Mouse (Mus musculus): ENCODE results near the gene Syn3.

DNA sequence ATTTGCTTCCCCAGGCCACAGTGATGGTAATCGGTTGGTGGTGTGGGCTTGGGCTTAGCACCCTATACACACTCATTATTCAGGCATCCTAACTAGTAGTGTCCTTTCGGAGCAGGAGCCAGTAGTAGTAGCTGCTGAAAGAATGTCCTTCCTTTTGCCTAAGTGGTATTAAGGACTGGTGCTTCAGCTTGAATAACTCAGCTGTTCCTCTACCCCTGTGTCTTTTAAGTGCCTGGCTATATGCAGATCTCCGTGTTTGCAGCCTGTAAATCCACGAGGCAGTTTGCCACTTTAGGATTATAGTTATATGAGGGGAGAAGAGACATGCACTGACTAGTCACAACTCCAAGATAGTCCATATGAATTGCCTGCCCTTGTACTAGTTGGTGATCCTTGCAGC, 159.6 kb downstream of the Syn3 start:
- TF ChIP-seq CTCF (conservative IDR thresholded peaks at IDR 0.05; ENCODE audit: insufficient read depth, insufficient read length, low read depth, low read length) (no peak), POLR2A (IDR thresholded peaks at IDR 0.05; ENCODE audit: low read depth, low read length) (no peak)
